Mouse (Mus musculus): Measurements from ENCODE around the gene Sugct. TPM values are rescaled to one million over a fixed set of nuclear protein-coding genes. Genes with fewer than 3 reads are reported as not detected.
A peak's percentile ranks its signal among the peaks of the same experiment; 100 is the strongest.

The Sugct gene
- polyA plus RNA-seq, 1 experiment from 2014 or later, result 2.1 TPM

GRCm38 (mm10) chr13:17296912-17297311 lies 398.4 kb downstream of the Sugct start:
- Histone ChIP-seq H3K4me2 (ENCODE audit: low read length) (no peak overlapping the region), H3K4me1 (ENCODE audit: control insufficient read depth, insufficient read depth, low read length) (no peaks in the 10 kb centered on the region), H3K36me3 (ENCODE audit: control insufficient read depth, insufficient read depth, low read length) (no peaks in the 10 kb centered on the region), H3K9ac (replicated peaks; ENCODE audit: low read length) (no peak overlapping the region), H3K27ac (replicated peaks; ENCODE audit: low read depth, low read length) (no peak overlapping the region), H3K4me3 (replicated peaks; ENCODE audit: low read depth, low read length) (no peak overlapping the region), H3K9me3 (ENCODE audit: control insufficient read depth, low read length) (no peaks in the 10 kb centered on the region), H3K27me3 (ENCODE audit: control insufficient read depth, insufficient read depth, low read length) (no peaks in the 10 kb centered on the region)
- ATAC-seq (ENCODE audit: low FRiP score, low TSS enrichment) (no peak), DNase-seq (peak; percentile 2)
- 11% methylated on average over 4 of the region's 4 CpGs for WGBS

DNA sequence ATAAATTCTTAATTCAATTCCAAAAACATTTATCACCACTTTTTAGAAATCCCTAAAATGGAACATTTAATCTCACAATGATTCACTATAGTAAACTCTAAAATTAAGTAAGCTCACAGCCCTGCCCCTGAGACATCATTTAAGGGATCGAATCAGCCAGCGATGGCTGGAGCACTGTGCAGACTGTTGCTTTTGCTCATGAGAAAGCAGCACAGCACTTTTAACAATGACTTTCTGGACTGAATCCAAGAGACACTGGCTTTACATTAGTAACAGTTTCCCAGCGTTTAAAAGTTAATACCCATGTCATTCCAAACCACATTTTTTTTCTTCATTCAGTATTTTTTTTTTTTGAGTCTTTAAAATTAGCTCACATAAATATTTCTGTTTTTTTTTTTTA lies 398.9 kb downstream of the Sugct start:
- Histone ChIP-seq H3K36me3 (ENCODE audit: control insufficient read depth, insufficient read depth, low read length) (no peaks in the 10 kb centered on the region), H3K9ac (replicated peaks; ENCODE audit: low read length) (no peak overlapping the region), H3K4me2 (ENCODE audit: low read length) (no peak overlapping the region), H3K27me3 (ENCODE audit: control insufficient read depth, insufficient read depth, low read length) (no peaks in the 10 kb centered on the region), H3K4me3 (replicated peaks; ENCODE audit: low read depth, low read length) (no peak overlapping the region), H3K4me1 (ENCODE audit: control insufficient read depth, insufficient read depth, low read length) (no peaks in the 10 kb centered on the region), H3K27ac (replicated peaks; ENCODE audit: low read depth, low read length) (no peak overlapping the region), H3K9me3 (ENCODE audit: control insufficient read depth, low read length) (no peaks in the 10 kb centered on the region)
- ATAC-seq (ENCODE audit: low FRiP score, low TSS enrichment) (no peak), DNase-seq (peak; percentile 69)
- WGBS, result 34% methylated on average over 3 of the region's 3 CpGs

DNA sequence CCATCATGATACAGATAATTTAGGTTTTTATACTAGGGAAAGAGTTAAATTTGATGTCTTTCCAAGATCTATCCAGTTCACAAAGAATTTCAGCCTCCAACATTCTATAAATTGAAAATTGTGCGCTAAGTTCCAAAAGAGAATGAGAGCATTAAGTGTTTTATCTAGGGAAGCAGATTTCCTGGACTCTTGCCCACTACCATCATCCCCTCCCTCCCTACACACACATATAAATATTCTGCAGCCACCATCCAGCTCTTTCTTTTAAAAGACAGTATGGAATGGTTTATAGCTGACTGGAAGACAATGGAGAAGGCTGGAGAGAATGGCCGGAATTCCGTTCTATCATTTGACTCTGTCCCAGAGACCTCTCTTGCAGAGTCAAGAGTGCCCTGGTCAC lies 404.3 kb downstream of the Sugct start:
- Histone ChIP-seq H3K4me2 (ENCODE audit: low read length) (no peak overlapping the region), H3K4me3 (replicated peaks; ENCODE audit: low read depth, low read length) (no peak overlapping the region), H3K27ac (replicated peaks; ENCODE audit: low read depth, low read length) (no peak overlapping the region), H3K9me3 (ENCODE audit: control insufficient read depth, low read length) (no peaks in the 10 kb centered on the region), H3K9ac (replicated peaks; ENCODE audit: low read length) (no peak overlapping the region), H3K36me3 (ENCODE audit: control insufficient read depth, insufficient read depth, low read length) (no peaks in the 10 kb centered on the region), H3K4me1 (ENCODE audit: control insufficient read depth, insufficient read depth, low read length) (no peaks in the 10 kb centered on the region), H3K27me3 (ENCODE audit: control insufficient read depth, insufficient read depth, low read length) (no peaks in the 10 kb centered on the region)
- 88% methylated on average over 3 of the region's 3 CpGs for WGBS
- DNase-seq (no peak), ATAC-seq (ENCODE audit: low FRiP score, low TSS enrichment) (no peak)

- Histone ChIP-seq H3K27ac (replicated peaks; ENCODE audit: low read depth, low read length) (no peak overlapping the region), H3K4me3 (replicated peaks; ENCODE audit: low read depth, low read length) (no peak overlapping the region), H3K4me2 (ENCODE audit: low read length) (no peak overlapping the region), H3K36me3 (ENCODE audit: control insufficient read depth, insufficient read depth, low read length) (no peaks in the 10 kb centered on the region), H3K4me1 (ENCODE audit: control insufficient read depth, insufficient read depth, low read length) (no peaks in the 10 kb centered on the region), H3K27me3 (ENCODE audit: control insufficient read depth, insufficient read depth, low read length) (no peaks in the 10 kb centered on the region), H3K9me3 (ENCODE audit: control insufficient read depth, low read length) (no peaks in the 10 kb centered on the region), H3K9ac (replicated peaks; ENCODE audit: low read length) (no peak overlapping the region)
- DNase-seq, result peak; percentile 30
- 21% methylated on average over 1 of the region's 1 CpGs for WGBS
- ATAC-seq (ENCODE audit: low FRiP score, low TSS enrichment), result peak; percentile 28; the same call in 1 of the 2 replicates
These were observed 407.0 kb downstream of the Sugct start for GRCm38 (mm10) chr13:17288377-17288776.

GRCm38 (mm10) chr13:17245936-17246335 lies 449.4 kb downstream of the Sugct start:
- H3K4me3 ChIP-seq (replicated peaks; ENCODE audit: low read depth, low read length), result no peak overlapping the region
- ATAC-seq (ENCODE audit: low FRiP score, low TSS enrichment) (no peak), DNase-seq (no peak)
- no peak overlapping the region for H3K4me2 ChIP-seq (ENCODE audit: low read length)
- H3K4me1 ChIP-seq (ENCODE audit: control insufficient read depth, insufficient read depth, low read length), result no peaks in the 10 kb centered on the region
- no peaks in the 10 kb centered on the region for H3K9me3 ChIP-seq (ENCODE audit: control insufficient read depth, low read length)
- 96% methylated on average over 3 of the region's 3 CpGs for WGBS
- no peak overlapping the region for H3K27ac ChIP-seq (replicated peaks; ENCODE audit: low read depth, low read length)
- no peak overlapping the region for H3K9ac ChIP-seq (replicated peaks; ENCODE audit: low read length)
- no peaks in the 10 kb centered on the region for H3K27me3 ChIP-seq (ENCODE audit: control insufficient read depth, insufficient read depth, low read length)
- H3K36me3 ChIP-seq (ENCODE audit: control insufficient read depth, insufficient read depth, low read length), result no peaks in the 10 kb centered on the region

DNA sequence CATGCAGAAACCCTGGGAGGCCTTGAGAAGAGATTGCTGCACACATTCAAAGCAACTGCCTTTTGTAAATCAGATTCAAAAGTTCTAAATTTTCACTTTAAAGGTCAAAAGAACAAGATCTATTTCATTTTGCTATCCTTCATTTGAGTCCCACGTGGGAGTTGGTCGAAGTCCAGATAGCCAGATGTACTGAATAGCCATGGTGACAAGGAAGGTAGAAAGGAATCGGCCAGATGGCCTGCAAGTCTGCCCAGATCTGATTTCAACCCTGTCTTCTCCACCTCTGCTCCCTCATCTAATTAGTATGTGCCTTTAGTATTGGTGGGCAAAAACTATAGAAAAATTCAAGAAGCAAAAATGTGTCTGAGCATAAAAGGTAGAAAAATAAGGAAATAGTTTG lies 478.8 kb downstream of the Sugct start:
- no peaks in the 10 kb centered on the region for H3K9me3 ChIP-seq (ENCODE audit: control insufficient read depth, low read length)
- no peak overlapping the region for H3K4me3 ChIP-seq (replicated peaks; ENCODE audit: low read depth, low read length)
- H3K4me2 ChIP-seq (ENCODE audit: low read length), result no peak overlapping the region
- ATAC-seq (ENCODE audit: low FRiP score, low TSS enrichment) (no peak), DNase-seq (no peak)
- no peaks in the 10 kb centered on the region for H3K4me1 ChIP-seq (ENCODE audit: control insufficient read depth, insufficient read depth, low read length)
- H3K9ac ChIP-seq (replicated peaks; ENCODE audit: low read length), result no peak overlapping the region
- no peaks in the 10 kb centered on the region for H3K36me3 ChIP-seq (ENCODE audit: control insufficient read depth, insufficient read depth, low read length)
- no peaks in the 10 kb centered on the region for H3K27me3 ChIP-seq (ENCODE audit: control insufficient read depth, insufficient read depth, low read length)
- 76% methylated on average over 3 of the region's 3 CpGs for WGBS
- no peak overlapping the region for H3K27ac ChIP-seq (replicated peaks; ENCODE audit: low read depth, low read length)

GRCm38 (mm10) chr13:17212681-17213080 lies 482.7 kb downstream of the Sugct start:
- Histone ChIP-seq H3K9ac (replicated peaks; ENCODE audit: low read length) (no peak overlapping the region), H3K4me3 (replicated peaks; ENCODE audit: low read depth, low read length) (no peak overlapping the region), H3K4me2 (ENCODE audit: low read length) (no peak overlapping the region), H3K36me3 (ENCODE audit: control insufficient read depth, insufficient read depth, low read length) (no peaks in the 10 kb centered on the region), H3K4me1 (ENCODE audit: control insufficient read depth, insufficient read depth, low read length) (no peaks in the 10 kb centered on the region), H3K27ac (replicated peaks; ENCODE audit: low read depth, low read length) (no peak overlapping the region), H3K9me3 (ENCODE audit: control insufficient read depth, low read length) (no peaks in the 10 kb centered on the region), H3K27me3 (ENCODE audit: control insufficient read depth, insufficient read depth, low read length) (no peaks in the 10 kb centered on the region)
- no peak for ATAC-seq (ENCODE audit: low FRiP score, low TSS enrichment)
- DNase-seq, result no peak

DNA sequence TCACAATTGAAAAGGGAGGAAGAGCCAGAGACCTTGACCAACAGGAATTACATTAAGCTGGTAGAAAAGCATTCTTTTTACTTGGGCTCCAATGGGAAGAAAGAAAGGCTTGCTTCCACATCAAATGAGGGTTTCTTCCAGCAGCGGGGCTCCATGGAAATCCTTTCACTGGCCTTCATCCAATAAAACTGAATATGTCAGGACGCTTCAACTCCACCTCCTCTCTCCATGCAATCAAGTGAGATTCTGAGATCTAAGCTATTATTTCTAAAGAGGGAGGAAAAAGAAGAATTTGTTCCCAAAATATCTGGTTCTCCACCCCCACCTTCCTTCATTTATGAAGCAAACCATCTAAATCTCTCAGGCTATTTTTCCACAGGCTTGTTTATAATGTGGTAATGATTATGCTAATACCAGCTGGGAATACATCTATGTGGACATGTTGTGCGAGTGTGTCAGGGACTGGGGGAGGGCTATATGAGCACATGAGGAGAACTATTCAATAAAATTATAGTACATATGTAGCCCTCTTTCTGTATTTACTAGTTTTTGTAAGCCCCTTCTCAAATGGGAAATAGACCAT lies 505.1 kb downstream of the Sugct start:
- H3K4me1 ChIP-seq (ENCODE audit: control insufficient read depth, insufficient read depth, low read length), result no peaks in the 10 kb centered on the region
- H3K9me3 ChIP-seq (ENCODE audit: control insufficient read depth, low read length), result no peaks in the 10 kb centered on the region
- H3K4me3 ChIP-seq (replicated peaks; ENCODE audit: low read depth, low read length), result no peak overlapping the region
- ATAC-seq (ENCODE audit: low FRiP score, low TSS enrichment) (no peak), DNase-seq (peak; percentile 8)
- no peak overlapping the region for H3K4me2 ChIP-seq (ENCODE audit: low read length)
- no peak overlapping the region for H3K27ac ChIP-seq (replicated peaks; ENCODE audit: low read depth, low read length)
- 32% methylated on average over 3 of the region's 3 CpGs for WGBS
- no peaks in the 10 kb centered on the region for H3K36me3 ChIP-seq (ENCODE audit: control insufficient read depth, insufficient read depth, low read length)
- H3K27me3 ChIP-seq (ENCODE audit: control insufficient read depth, insufficient read depth, low read length), result no peaks in the 10 kb centered on the region
- H3K9ac ChIP-seq (replicated peaks; ENCODE audit: low read length), result no peak overlapping the region

DNA sequence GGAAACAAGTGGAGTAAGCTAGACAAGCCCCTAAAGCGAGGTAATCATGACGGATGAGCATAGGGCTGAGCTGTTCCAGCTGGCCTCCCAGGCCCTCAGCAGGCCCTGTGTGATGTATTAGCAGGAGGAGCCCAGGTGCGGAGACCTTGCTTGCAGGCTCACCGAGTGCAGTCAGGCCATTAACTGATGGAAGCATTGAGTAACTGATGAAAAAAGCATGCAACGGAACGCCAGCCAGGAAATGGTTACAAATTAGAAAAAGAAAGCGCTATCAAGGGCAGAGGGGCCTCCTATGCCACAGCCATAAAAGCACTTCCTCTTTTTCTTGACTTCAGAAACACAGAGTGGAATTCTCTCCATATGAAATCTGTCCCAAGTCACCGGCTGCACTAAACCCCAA lies 510.1 kb downstream of the Sugct start:
- Histone ChIP-seq H3K4me2 (ENCODE audit: low read length) (no peak overlapping the region), H3K9me3 (ENCODE audit: control insufficient read depth, low read length) (no peaks in the 10 kb centered on the region), H3K9ac (replicated peaks; ENCODE audit: low read length) (no peak overlapping the region), H3K36me3 (ENCODE audit: control insufficient read depth, insufficient read depth, low read length) (no peaks in the 10 kb centered on the region), H3K27ac (replicated peaks; ENCODE audit: low read depth, low read length) (no peak overlapping the region), H3K27me3 (ENCODE audit: control insufficient read depth, insufficient read depth, low read length) (no peaks in the 10 kb centered on the region), H3K4me3 (replicated peaks; ENCODE audit: low read depth, low read length) (no peak overlapping the region), H3K4me1 (ENCODE audit: control insufficient read depth, insufficient read depth, low read length) (no peaks in the 10 kb centered on the region)
- DNase-seq, result no peak
- no peak for ATAC-seq (ENCODE audit: low FRiP score, low TSS enrichment)
- 71% methylated on average over 8 of the region's 8 CpGs for WGBS

All from midbrain, embryonic 14.5 days (tissue).